Comparison of ENCODE assay signal across 9 mouse cellular contexts in genomic region chr3:57294742-57295525, GRCm38 (mm10). TPM values are rescaled to one million over a fixed set of nuclear protein-coding genes. Genes with fewer than 3 reads are reported as not detected.
A peak's percentile ranks its signal among the peaks of the same experiment; 100 is the strongest.
DNase-seq lines count a peak whose midpoint lies in the region; ATAC-seq and TF ChIP-seq lines count a peak whose summit lies in the region.
"Had no signal": no experiment of that assay in that cellular context is flagged by ENCODE, and none has a peak within 500 bp of the region (broad histone marks: within the 10 kb centered on the region; RNA-seq: fewer than 3 reads in every experiment).

No protein-coding gene starts in this region.

- no peaks in the 10 kb centered on the region for H3K4me1 ChIP-seq in hindbrain, embryonic 16.5 days (ENCODE audit: control insufficient read depth, insufficient read depth, low read depth, low read length)
- H3K4me1 ChIP-seq in limb, embryonic 14.5 days (ENCODE audit: control insufficient read depth, insufficient read depth, low read length): peaks cover 21% of the 10 kb centered on the region
- peaks cover 11% of the 10 kb centered on the region; the same call in 1 of the 2 replicates for H3K4me1 ChIP-seq in stomach, embryonic 15.5 days

- H3K36me3 ChIP-seq in hindbrain, embryonic 16.5 days (ENCODE audit: control insufficient read depth, insufficient read depth, low read length): no peaks in the 10 kb centered on the region
- no peaks in the 10 kb centered on the region for H3K36me3 ChIP-seq in limb, embryonic 14.5 days (ENCODE audit: control insufficient read depth, insufficient read depth, low read length)
- no peaks in the 10 kb centered on the region for H3K36me3 ChIP-seq in stomach, embryonic 15.5 days

- ATAC-seq in hindbrain, embryonic 16.5 days: peak; percentile 48
- peak; percentile 76 for ATAC-seq in limb, embryonic 14.5 days (ENCODE audit: low FRiP score, low read depth)
- ATAC-seq in stomach, embryonic 15.5 days (ENCODE audit: insufficient read depth, low FRiP score, low read depth): 0 out of 2 replicates have a peak, but pooled peaks have one; percentile 53

- no peak overlapping the region for H3K9ac ChIP-seq in hindbrain, embryonic 16.5 days (ENCODE audit: low read depth, low read length)
- H3K9ac ChIP-seq in limb, embryonic 14.5 days (ENCODE audit: low read depth, low read length, severe bottlenecking): peak overlapping the region; percentile 35
- no peak overlapping the region for H3K9ac ChIP-seq in stomach, embryonic 15.5 days

- 59% methylated on average over 21 of the region's 21 CpGs for WGBS in hindbrain, embryonic 16.5 days
- 37% methylated on average over 21 of the region's 21 CpGs for WGBS in limb, embryonic 14.5 days
- 54% methylated on average over 21 of the region's 21 CpGs for WGBS in stomach, embryonic 15.5 days

- TF ChIP-seq CTCF in brain, embryonic 14.5 days (IDR thresholded peaks at IDR 0.05; ENCODE audit: borderline replicate concordance, extremely low read depth, insufficient read depth, insufficient read length): no peak

- no peak for TF ChIP-seq POLR2A in brain, embryonic 14.5 days (IDR thresholded peaks at IDR 0.05; ENCODE audit: borderline replicate concordance, extremely low read depth, insufficient read depth, insufficient read length, poor library complexity, severe bottlenecking)
- no peak for TF ChIP-seq POLR2A in limb, embryonic 14.5 days (IDR thresholded peaks at IDR 0.05; ENCODE audit: borderline replicate concordance, extremely low read depth, insufficient read depth, insufficient read length)

- H3K27ac ChIP-seq in hindbrain, embryonic 16.5 days (ENCODE audit: low read depth, low read length): no peak overlapping the region
- H3K27ac ChIP-seq in limb, embryonic 14.5 days (replicated peaks; ENCODE audit: low read depth, low read length): peak overlapping the region; percentile 85
- H3K27ac ChIP-seq in stomach, embryonic 15.5 days: peak overlapping the region; percentile 77

- H3K4me3 ChIP-seq in hindbrain, embryonic 16.5 days (ENCODE audit: low read length): no peak overlapping the region
- H3K4me3 ChIP-seq in limb, embryonic 14.5 days (replicated peaks; ENCODE audit: low read length): peak overlapping the region; percentile 26
- no peak overlapping the region; the same call in 1 of the 2 replicates for H3K4me3 ChIP-seq in stomach, embryonic 15.5 days (replicated peaks)

- intact Hi-C loops in gastrocnemius, postnatal 14 days (cut with DNase I; ENCODE audit: low total_unique reads): no loop called here

- no peaks in the 10 kb centered on the region for H3K9me3 ChIP-seq in hindbrain, embryonic 16.5 days (ENCODE audit: control insufficient read depth, low read length)
- H3K9me3 ChIP-seq in limb, embryonic 14.5 days (ENCODE audit: control insufficient read depth, low read length): no peaks in the 10 kb centered on the region
- H3K9me3 ChIP-seq in stomach, embryonic 15.5 days: no peaks in the 10 kb centered on the region

- peak; percentile 2 to 32 for DNase-seq in left cerebral cortex, adult 18-20 months (ENCODE audit: low spot score in 2 of 2)
- no peak for DNase-seq in left cerebral cortex, adult 11 months (ENCODE audit: low spot score)
- DNase-seq in brain, embryonic 14.5 days (ENCODE audit: low read depth): peak; percentile 69
- peak; percentile 32 for DNase-seq in gastrocnemius, postnatal 14 days
- peak; percentile 80 for DNase-seq in limb, embryonic 14.5 days (ENCODE audit: low spot score)
- DNase-seq in thymus, postnatal 4 days: no peak

- H3K4me2 ChIP-seq in hindbrain, embryonic 16.5 days (ENCODE audit: low read length): peak overlapping the region; percentile 8; the same call in 1 of the 2 replicates
- H3K4me2 ChIP-seq in limb, embryonic 14.5 days (replicated peaks; ENCODE audit: low read depth, low read length, severe bottlenecking): peak overlapping the region; percentile 38
- H3K4me2 ChIP-seq in stomach, embryonic 15.5 days: peak overlapping the region; percentile 24

- H3K27me3 ChIP-seq in hindbrain, embryonic 16.5 days (replicated peaks; ENCODE audit: control insufficient read depth, insufficient read depth, low read length): no peaks in the 10 kb centered on the region
- H3K27me3 ChIP-seq in limb, embryonic 14.5 days (ENCODE audit: control insufficient read depth, insufficient read depth, low read length): no peaks in the 10 kb centered on the region
- no peaks in the 10 kb centered on the region for H3K27me3 ChIP-seq in stomach, embryonic 15.5 days (replicated peaks)

RNA-seq across cellular contexts. Expression of gene Tm4sf1, which starts 6.9 kb away (rescaled TPM):
- 10 to 100 TPM; 14.1 to 16.4 TPM for total RNA-seq in left cerebral cortex, adult 18-20 months (2021)
- 11.3 and 18.4 TPM in 2 replicates for polyA plus RNA-seq in brain, embryonic 14.5 days (2012; rRNA removed)
- 10 to 100 TPM; 33.6 to 35.3 TPM for total RNA-seq in gastrocnemius, postnatal 14 days (2021)
- polyA plus RNA-seq in hindbrain, embryonic 16.5 days (2015; fragmentation: Nextera tagmentation; extraction: Ambion mirVana): 29.2 and 37.6 TPM in 2 replicates
- 57.8 and 66.8 TPM in 2 replicates for polyA plus RNA-seq in limb, embryonic 14.5 days (2012; rRNA removed)
- polyA plus RNA-seq in limb, embryonic 14.5 days (2014; fragmentation: Nextera tagmentation; extraction: Ambion mirVana): 96.0 and 98.4 TPM in 2 replicates
- polyA plus RNA-seq in stomach, embryonic 15.5 days (2015; fragmentation: Nextera tagmentation; extraction: Ambion mirVana): 56.8 and 63.4 TPM in 2 replicates
- total RNA-seq: MEL had no signal

Comparison
In these comparisons a context has a peak if more than half of its experiments do, and no peak if none do; other contexts are left out.
1. DNase-seq: peak in left cerebral cortex, adult 18-20 months (2 of 2), brain, embryonic 14.5 days (single experiment), gastrocnemius, postnatal 14 days (single experiment) and limb, embryonic 14.5 days (single experiment); none in left cerebral cortex, adult 11 months (single experiment) and thymus, postnatal 4 days (single experiment).
2. Peak in every context shown above with its lines, with median percentiles within 50 percentile points of each other: ATAC-seq and H3K4me2 ChIP-seq.